Mouse (Mus musculus): ENCODE measurements around the gene Gmip.

- TF ChIP-seq CTCF (IDR thresholded peaks at IDR 0.05; ENCODE audit: low read depth, low read length) (no peak), GATA2 (IDR thresholded peaks at IDR 0.05; ENCODE audit: borderline replicate concordance, low read depth, low read length) (no peak), GATA1 (IDR thresholded peaks at IDR 0.05; ENCODE audit: borderline replicate concordance, low read length) (no peak)
These were observed 61.7 kb downstream of the Gmip start for GRCm38 (mm10) chr8:69870003-69870765.
